Mouse (Mus musculus) forebrain, embryonic 10.5 days (tissue): Measurements from ENCODE around the gene Rgs6. TPM values are rescaled to one million over a fixed set of nuclear protein-coding genes. Genes with fewer than 3 reads are reported as not detected.

Experiments used
- DNase-seq: peaks from one replicate; pipeline ENCODE4 v3.0.0-alpha.2; 2017; ENCODE audit warnings: low spot score; ENCODE audit errors: extremely low spot score
- H3K27ac ChIP-seq: fragments of 300-500 bp; sonication (generic); 2 replicates; pipeline ENCODE4 v1.5.1; 2016; ENCODE audit warnings: mild to moderate bottlenecking
- H3K27me3 ChIP-seq: fragments of 300-500 bp; sonication (generic); 2 replicates; pipeline ENCODE4 v1.6.1; 2016; ENCODE audit warnings: mild to moderate bottlenecking; ENCODE audit not compliant: poor library complexity, severe bottlenecking
- H3K36me3 ChIP-seq: fragments of 300-500 bp; sonication (generic); replicated peaks from 2 replicates; pipeline ENCODE4 v1.6.1; 2016; ENCODE audit warnings: mild to moderate bottlenecking, moderate library complexity
- H3K4me1 ChIP-seq: fragments of 300-500 bp; sonication (generic); 2 replicates; pipeline ENCODE4 v1.6.1; 2016
- H3K4me3 ChIP-seq: fragments of 300-500 bp; sonication (generic); 2 replicates; pipeline ENCODE4 v1.5.1; 2016; ENCODE audit warnings: mild to moderate bottlenecking, moderate library complexity
- H3K9me3 ChIP-seq: fragments of 300-500 bp; sonication (generic); 2 replicates; pipeline ENCODE4 v1.6.1; 2016; ENCODE audit warnings: mild to moderate bottlenecking, moderate library complexity
- WGBS: fragments of 180-500 bp; shearing (Covaris S2); methylation state at CpG from one replicate; pipeline ENCODE4 v1.1.7; 2016; 5-methylcytosine and 5-hydroxymethylcytosine counted together
- polyA plus RNA-seq: library from polyadenylated mRNA; unstranded; fragments of >200 nt; fragmentation: Nextera tagmentation; extraction: Ambion mirVana; gene quantifications from 2 replicates; pipeline ENCODE4 v1.2.1, GENCODE M21; 2016

Rgs6 gene
- polyA plus RNA-seq, 1 experiment from 2014 or later, result 0.60 TPM

- peaks cover 44% of the 10 kb centered on the region for H3K4me1 ChIP-seq
- 77% methylated on average over 6 of the region's 6 CpGs for WGBS
Observed at GRCm38 (mm10) chr12:83206866-83207265, 618.8 kb downstream of the Rgs6 start.

DNA sequence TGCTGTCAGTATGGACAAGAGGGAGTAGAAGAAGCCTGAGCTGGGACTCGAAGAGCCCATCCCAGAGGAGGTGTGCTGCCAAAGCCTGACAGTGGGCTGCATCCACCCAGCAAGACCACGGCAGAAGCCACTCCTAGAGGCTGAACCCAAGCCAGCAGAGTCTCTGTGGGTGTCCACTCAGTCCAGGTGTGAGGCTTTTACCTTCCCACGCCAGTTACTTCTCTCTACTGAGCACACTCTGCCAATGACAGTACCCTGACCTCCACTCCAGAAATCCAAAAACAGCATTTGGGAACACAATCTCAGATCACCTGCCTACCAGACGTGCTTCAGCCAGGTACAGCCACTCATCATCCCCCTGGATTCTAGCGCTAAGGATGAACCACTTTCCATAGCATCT, 619.4 kb downstream of the Rgs6 start:
- Histone ChIP-seq H3K27ac (no peak overlapping the region), H3K27me3 (no peaks in the 10 kb centered on the region), H3K36me3 (no peaks in the 10 kb centered on the region), H3K4me3 (no peak overlapping the region), H3K9me3 (no peaks in the 10 kb centered on the region), H3K4me1 (peaks cover 39% of the 10 kb centered on the region)
- DNase-seq, result no peak
- 71% methylated on average over 5 of the region's 5 CpGs for WGBS

More at GRCm38 (mm10) chr12:83206866-83207265, 618.8 kb downstream of the Rgs6 start:
- H3K27me3 ChIP-seq, result no peaks in the 10 kb centered on the region
- H3K36me3 ChIP-seq, result no peaks in the 10 kb centered on the region
- no peak for DNase-seq
- H3K4me3 ChIP-seq, result no peak overlapping the region
- no peaks in the 10 kb centered on the region for H3K9me3 ChIP-seq
- no peak overlapping the region for H3K27ac ChIP-seq

DNA sequence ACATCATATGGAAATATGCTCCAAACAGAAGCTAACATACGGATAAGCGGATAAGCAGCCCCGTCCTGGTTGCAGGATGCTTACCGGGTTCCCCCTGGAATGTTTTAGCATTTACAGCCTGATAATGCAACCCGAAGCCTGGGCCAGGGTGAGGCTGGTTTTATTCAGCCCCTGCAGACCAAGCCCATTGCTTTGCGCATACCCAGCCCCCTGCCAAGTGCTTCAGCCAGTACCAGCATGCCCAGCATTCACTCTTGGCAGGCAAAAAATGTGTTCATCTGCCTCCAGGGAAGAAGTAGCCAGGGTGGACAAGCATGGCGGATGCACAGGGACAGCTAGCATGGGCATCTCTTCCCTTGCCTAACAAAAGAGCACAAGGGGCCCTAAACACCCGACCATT, 619.9 kb downstream of the Rgs6 start:
- Histone ChIP-seq H3K4me3 (no peak overlapping the region), H3K27ac (no peak overlapping the region), H3K9me3 (no peaks in the 10 kb centered on the region), H3K4me1 (peaks cover 39% of the 10 kb centered on the region), H3K36me3 (no peaks in the 10 kb centered on the region), H3K27me3 (no peaks in the 10 kb centered on the region)
- no peak for DNase-seq
- whole genome bisulfite sequencing, result 62% methylated on average over 8 of the region's 8 CpGs

DNA sequence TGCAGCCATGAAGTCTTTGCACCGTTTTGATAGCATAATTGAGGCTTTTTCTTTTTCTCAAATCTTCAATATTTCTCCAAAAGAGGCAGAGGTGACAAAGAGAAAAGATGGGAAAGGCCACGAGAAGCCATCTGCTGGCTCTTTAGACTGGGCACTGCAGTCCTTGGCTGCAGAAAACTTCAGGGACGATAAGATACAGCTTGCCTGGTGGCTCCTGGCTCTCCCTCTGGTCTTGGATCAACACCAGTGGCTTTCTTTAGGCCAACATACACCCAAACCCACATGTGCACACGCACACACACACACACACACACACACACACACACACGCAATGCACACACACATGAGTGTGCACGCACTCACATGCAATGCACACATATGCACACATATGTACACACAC, 620.7 kb downstream of the Rgs6 start:
- DNase-seq, result no peak
- peak overlapping the region; percentile 30; the same call in 1 of the 2 replicates for H3K27ac ChIP-seq
- H3K9me3 ChIP-seq, result no peaks in the 10 kb centered on the region
- no peak overlapping the region for H3K4me3 ChIP-seq
- 73% methylated on average over 6 of the region's 6 CpGs for WGBS
- H3K27me3 ChIP-seq, result no peaks in the 10 kb centered on the region
- H3K36me3 ChIP-seq, result no peaks in the 10 kb centered on the region
- peaks cover 46% of the 10 kb centered on the region for H3K4me1 ChIP-seq

GRCm38 (mm10) chr12:83209461-83209860, 621.4 kb downstream of the Rgs6 start:
- H3K27ac ChIP-seq, result 0 out of 2 replicates have a peak overlapping the region, but pooled peaks have one; percentile 30

DNA sequence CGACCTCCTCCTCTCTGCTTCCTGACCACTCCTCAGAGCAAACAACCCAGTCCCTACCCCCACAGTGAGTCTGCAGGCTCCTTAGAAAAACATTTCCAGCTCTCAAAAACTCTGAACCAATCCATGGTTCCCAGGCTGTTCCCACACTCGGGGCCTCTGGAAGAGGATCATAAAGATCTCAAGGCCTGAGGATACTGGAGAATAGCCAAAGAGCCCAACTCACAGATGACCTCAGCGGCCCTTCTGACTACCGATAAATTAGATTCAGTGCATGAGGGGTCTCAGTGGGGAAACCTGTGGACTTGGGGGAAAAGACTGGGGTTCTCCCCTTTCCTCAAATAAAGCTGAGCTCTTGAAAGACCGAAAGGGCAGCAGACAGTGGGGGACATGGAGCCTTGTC, 622.2 kb downstream of the Rgs6 start:
- Histone ChIP-seq H3K4me3 (no peak overlapping the region), H3K9me3 (no peaks in the 10 kb centered on the region), H3K27me3 (no peaks in the 10 kb centered on the region), H3K4me1 (peaks cover 47% of the 10 kb centered on the region), H3K36me3 (no peaks in the 10 kb centered on the region), H3K27ac (0 out of 2 replicates have a peak overlapping the region, but pooled peaks have one; percentile 11)
- no peak for DNase-seq
- WGBS, result 74% methylated on average over 5 of the region's 5 CpGs

More at GRCm38 (mm10) chr12:83209461-83209860, 621.4 kb downstream of the Rgs6 start:
- no peak for DNase-seq
- Histone ChIP-seq H3K27me3 (no peaks in the 10 kb centered on the region), H3K36me3 (no peaks in the 10 kb centered on the region), H3K4me1 (peaks cover 50% of the 10 kb centered on the region), H3K4me3 (no peak overlapping the region), H3K9me3 (no peaks in the 10 kb centered on the region)
- WGBS, result 67% methylated on average over 6 of the region's 6 CpGs

DNA sequence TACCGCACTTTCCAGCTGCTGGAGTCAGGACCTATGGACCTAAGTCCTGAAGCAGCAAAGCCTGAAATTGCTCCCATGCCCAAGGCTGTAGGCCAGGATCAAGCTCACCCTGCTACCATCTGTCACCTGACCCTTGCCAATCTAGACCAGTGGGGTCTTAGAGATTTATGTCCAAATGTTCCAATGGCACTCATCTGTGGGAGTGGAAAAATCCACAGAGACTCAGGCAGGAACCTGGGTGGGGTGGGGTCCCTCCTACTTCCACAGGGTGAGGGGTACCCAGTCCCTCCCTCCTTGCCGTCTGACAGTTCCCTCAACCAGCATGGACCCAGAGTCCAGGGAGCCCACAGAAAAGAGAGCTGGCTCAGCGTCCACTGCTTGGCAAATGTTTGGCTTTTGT, 622.6 kb downstream of the Rgs6 start:
- Histone ChIP-seq H3K27ac (0 out of 2 replicates have a peak overlapping the region, but pooled peaks have one; percentile 11), H3K4me3 (no peak overlapping the region), H3K27me3 (no peaks in the 10 kb centered on the region), H3K4me1 (peaks cover 47% of the 10 kb centered on the region), H3K36me3 (no peaks in the 10 kb centered on the region), H3K9me3 (no peaks in the 10 kb centered on the region)
- no peak for DNase-seq
- WGBS, result 82% methylated on average over 3 of the region's 3 CpGs

- Histone ChIP-seq H3K27me3 (no peaks in the 10 kb centered on the region), H3K4me1 (peaks cover 47% of the 10 kb centered on the region), H3K4me3 (no peak overlapping the region), H3K27ac (no peak overlapping the region), H3K36me3 (no peaks in the 10 kb centered on the region), H3K9me3 (no peaks in the 10 kb centered on the region)
- 78% methylated on average over 7 of the region's 7 CpGs for whole genome bisulfite sequencing
- DNase-seq, result no peak
Observed at GRCm38 (mm10) chr12:83211146-83211822, 623.2 kb downstream of the Rgs6 start.
